Mouse (Mus musculus): ENCODE measurements around the gene Wdr82. TPM values are rescaled to one million over a fixed set of nuclear protein-coding genes. Genes with fewer than 3 reads are reported as not detected.

The Wdr82 gene
- total RNA-seq, 2 experiments from 2014 or later: 168 to 170 TPM

DNA sequence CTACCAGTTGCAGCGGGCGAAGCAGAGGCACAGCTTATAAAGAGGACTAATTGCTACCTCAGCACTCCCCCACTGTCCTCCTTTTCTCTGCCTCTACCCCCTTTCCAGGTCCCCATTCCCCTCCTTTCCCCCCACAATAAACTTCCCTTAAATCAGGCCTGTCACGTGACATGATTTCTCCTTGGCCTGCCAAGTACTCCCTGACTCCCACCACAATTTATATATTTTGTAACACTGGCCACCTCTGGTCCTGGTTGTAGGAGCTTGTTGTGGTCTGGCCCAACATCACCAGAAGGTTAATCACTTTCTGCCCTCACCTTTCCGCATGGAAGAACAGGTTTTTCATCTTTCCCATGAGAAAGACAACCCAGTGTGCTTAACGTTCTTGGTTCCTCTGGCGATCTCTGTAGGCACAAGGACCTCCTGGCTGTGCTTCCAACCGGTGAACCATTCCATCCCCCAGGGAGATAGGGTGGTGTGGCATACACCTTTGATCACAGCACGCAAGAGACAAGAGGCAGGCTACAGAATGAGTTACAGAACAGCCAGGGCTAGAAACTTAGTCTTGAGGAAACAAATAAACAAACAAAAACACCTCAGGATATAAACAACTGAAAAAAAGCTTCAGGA lies 50.3 kb downstream of the Wdr82 start:
- DNase-seq: no peak
- intact Hi-C loops (cut with DNase I): no loop called here

DNA sequence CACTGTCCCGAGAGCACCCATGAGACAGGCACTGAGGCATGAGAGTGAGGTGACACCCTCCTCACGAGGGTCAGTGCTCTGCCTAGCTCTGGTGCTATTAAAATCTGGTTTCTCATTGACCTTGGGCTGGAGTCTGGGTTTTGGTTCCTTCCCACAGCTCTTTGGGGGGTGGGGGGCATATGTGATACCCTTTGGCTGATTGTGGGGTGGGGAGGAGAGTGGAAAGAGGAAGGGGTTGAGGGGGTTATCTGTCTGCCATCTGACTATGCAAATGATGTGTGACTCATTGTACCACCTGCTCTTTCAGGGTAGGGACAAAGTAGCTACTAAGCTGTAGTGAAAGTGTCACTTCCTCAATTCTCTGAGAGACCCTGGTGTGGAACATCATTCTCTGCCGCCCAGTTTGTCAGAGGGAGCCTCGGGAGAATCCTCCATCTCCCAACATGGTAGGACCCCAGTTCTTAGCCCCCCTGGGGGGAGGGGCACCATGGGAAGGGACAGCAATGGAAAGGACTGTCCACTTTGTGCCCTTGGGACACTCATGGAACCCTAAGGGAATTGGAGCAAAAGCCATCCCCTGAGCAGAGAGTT lies 51.6 kb downstream of the Wdr82 start, which contains the start of gene Tlr9:
TSS of gene Tlr9 (plus strand) at position 338 of the 591 bp plus-strand sequence.
- intact Hi-C loops (cut with DNase I): no loop called here
- no peak for DNase-seq

DNA sequence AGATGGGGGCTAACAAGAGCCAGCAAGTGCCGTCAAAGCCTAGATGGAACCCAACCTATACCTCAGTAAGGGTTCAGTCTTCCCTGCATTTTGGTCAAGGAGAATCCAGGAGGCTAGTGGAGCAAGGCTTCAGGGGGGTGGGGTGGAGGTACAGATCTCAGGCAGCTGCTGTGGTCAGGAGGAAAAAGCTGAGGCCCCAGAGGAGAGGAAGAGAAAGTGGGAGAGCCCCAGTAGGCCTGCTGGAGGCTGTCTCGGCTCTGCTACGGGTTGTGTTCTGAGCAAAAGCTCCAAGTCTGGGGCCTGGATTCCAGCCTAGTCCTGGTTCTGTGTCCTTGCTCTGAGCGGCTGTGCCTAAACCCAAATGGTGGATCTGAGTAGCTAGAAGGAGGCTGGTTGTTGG lies 52.3 kb downstream of the Wdr82 start:
- intact Hi-C loops (cut with DNase I): no loop called here

DNA sequence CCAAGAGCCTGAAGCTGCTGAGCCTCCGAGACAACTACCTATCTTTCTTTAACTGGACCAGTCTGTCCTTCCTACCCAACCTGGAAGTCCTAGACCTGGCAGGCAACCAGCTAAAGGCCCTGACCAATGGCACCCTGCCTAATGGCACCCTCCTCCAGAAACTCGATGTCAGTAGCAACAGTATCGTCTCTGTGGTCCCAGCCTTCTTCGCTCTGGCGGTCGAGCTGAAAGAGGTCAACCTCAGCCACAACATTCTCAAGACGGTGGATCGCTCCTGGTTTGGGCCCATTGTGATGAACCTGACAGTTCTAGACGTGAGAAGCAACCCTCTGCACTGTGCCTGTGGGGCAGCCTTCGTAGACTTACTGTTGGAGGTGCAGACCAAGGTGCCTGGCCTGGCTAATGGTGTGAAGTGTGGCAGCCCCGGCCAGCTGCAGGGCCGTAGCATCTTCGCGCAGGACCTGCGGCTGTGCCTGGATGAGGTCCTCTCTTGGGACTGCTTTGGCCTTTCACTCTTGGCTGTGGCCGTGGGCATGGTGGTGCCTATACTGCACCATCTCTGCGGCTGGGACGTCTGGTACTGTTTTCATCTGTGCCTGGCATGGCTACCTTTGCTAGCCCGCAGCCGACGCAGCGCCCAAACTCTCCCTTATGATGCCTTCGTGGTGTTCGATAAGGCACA lies 54.9 kb downstream of the Wdr82 start:
- no peak for DNase-seq
- intact Hi-C loops (cut with DNase I): no loop called here

More for the DNA sequence above, 52.3 kb downstream of the Wdr82 start:
- no peak for DNase-seq

DNA sequence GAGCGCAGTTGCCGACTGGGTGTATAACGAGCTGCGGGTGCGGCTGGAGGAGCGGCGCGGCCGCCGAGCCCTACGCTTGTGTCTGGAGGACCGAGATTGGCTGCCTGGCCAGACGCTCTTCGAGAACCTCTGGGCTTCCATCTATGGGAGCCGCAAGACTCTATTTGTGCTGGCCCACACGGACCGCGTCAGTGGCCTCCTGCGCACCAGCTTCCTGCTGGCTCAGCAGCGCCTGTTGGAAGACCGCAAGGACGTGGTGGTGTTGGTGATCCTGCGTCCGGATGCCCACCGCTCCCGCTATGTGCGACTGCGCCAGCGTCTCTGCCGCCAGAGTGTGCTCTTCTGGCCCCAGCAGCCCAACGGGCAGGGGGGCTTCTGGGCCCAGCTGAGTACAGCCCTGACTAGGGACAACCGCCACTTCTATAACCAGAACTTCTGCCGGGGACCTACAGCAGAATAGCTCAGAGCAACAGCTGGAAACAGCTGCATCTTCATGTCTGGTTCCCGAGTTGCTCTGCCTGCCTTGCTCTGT lies 55.5 kb downstream of the Wdr82 start:
- intact Hi-C loops (cut with DNase I): no loop called here
- DNase-seq: peak; percentile 48

DNA sequence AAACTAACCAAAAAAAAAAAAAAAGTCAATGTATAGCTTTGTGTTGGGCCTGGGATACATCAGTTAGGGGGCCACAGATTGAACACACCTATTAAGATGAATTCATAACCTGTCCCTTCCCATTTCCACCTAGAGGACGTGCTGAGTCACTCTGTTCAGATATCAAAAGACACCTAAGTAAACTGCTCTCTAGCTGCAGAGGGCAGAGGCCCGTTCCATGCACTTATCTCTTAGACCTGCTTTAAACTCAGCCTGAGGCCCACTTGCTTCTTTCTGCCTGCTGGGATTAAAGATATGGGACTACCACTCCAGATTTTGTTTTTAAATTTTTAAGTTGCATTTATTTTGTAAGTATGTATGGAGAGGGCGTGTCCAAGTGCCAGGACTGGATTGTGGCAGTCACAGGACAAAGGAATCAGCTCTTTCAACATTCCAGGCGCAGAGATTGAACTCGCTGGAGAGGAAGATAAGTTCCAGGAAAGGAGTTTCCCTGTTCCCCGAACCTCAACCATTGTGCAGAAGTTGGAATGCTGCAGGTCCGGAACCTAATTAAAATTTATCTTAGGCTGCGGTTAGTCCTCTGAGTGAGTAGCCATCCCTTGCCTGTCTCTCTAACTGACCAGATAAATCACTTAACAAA lies 57.2 kb downstream of the Wdr82 start:
- DNase-seq: no peak
- intact Hi-C loops (cut with DNase I): no loop called here

- no peak for DNase-seq
Observed at GRCm38 (mm10) chr9:106230051-106230733, 59.5 kb downstream of the Wdr82 start.

GRCm38 (mm10) chr9:106230734-106231106 lies 60.0 kb downstream of the Wdr82 start:
- intact Hi-C loops (cut with DNase I): no loop called here
- DNase-seq: no peak

More at GRCm38 (mm10) chr9:106230051-106230733, 59.5 kb downstream of the Wdr82 start:
- intact Hi-C loops (cut with DNase I): no loop called here

- intact Hi-C loops (cut with DNase I): no loop called here
- no peak for DNase-seq
Observed at GRCm38 (mm10) chr9:106231220-106231619, 60.5 kb downstream of the Wdr82 start.

GRCm38 (mm10) chr9:106231816-106232215 lies 61.1 kb downstream of the Wdr82 start:
- intact Hi-C loops (cut with DNase I): no loop called here

GRCm38 (mm10) chr9:106232956-106233355 lies 62.2 kb downstream of the Wdr82 start:
- intact Hi-C loops (cut with DNase I): no loop called here
- no peak for DNase-seq

More at GRCm38 (mm10) chr9:106231816-106232215, 61.1 kb downstream of the Wdr82 start:
- DNase-seq: no peak

DNA sequence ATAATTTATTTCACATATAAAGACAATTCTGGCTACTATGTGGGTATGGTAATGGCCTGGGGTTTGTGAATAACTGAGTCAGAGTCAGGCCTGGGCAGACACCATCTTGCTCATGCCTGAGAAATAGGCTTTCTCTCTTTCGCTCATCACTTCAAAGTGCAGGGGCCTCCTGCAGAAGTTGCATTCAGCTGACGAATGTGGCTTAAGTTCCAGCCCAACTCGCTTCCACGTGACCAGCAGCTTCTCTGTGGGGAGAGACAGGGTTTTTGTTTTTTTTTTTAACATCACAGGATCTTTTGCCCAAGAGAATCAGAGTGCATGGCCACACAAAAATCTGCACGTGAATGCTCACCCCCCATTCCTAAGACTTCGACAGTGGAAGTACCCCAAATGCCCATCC lies 63.2 kb downstream of the Wdr82 start:
- DNase-seq: no peak
- intact Hi-C loops (cut with DNase I): no loop called here

DNA sequence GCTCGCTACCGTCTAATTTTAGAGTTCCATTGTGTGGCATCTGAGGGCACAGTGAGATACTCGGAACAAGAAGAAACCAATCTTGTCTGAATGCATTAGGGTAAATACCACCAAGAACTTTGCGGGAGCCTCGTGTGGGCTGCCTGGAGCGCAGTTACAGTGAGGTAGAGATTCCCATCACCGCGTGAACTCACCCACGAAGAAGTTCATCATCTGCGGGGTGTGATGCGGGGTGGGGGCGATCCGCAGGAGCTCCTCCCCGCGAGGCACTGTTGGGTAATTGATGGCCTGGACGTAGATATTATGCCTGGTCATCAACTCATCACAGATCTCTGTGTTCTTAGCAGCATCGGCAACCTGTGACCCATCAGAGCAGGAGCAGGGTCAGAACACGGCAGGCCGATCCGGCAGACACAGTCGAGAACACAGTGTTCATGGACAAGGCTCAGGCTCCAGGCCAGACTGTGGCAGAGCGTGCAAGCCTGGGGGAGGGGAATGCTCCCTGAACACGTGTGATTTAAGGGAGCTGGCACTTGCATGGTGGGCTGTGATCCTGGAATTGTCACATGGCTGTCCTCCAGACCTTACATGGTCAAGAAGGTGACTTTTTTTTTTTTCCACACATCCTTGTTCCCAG lies 64.6 kb downstream of the Wdr82 start:
- intact Hi-C loops (cut with DNase I): no loop called here
- no peak for DNase-seq

DNA sequence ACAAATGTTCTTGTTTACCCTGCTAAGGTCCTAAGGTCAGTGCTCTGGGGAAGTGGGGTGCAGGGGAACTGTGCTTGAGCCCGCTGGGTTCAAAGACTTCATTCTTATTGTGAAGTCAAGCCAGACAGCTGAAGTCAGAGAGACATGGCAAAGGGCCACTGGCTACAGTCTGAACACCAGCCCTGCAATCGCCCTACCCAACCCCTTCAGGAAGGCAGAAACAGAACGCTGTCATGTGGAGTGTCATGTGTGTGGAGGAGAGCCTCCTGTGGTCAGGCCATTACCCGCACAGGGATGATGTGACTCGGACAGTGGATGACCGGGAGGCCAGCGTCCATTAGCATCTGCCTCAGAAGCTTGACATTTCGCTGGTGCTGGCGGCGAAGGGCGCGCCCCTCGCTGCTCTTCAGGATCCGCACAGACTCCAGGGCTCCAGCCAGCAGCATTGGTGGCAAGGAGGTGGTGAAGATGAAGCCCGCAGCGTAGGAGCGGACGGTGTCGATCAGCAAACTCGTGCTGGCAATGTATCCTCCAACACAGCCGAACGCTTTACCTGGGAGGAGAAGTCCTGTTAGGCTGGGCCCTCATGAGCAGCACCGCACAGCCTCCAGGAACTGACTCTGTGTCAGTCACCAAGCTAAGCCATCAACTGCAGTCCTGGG lies 65.6 kb downstream of the Wdr82 start:
- intact Hi-C loops (cut with DNase I): no loop called here
- no peak for DNase-seq

DNA sequence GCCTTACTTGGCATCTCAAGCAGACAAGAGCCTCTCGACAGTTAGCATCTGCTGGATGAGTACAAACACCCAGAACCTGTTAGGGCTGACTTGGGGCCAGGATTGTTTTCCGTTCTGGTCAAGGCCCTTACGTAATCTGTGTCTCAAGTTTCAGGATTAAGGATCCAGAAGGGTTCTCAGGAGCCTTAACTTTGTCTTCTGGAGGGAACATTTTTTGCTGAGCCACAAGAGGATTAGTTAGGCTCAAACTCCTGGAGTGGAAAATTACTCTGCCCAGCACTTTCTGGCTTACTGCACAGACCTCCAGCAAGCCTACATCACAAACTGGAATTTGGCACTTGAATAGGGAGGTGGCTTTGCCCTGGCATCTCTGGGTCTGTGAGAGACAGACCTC lies 66.1 kb downstream of the Wdr82 start:
- no peak for DNase-seq
- intact Hi-C loops (cut with DNase I): no loop called here

GRCm38 (mm10) chr9:106237401-106237800 lies 66.7 kb downstream of the Wdr82 start:
- no peak for DNase-seq
- intact Hi-C loops (cut with DNase I): no loop called here

DNA sequence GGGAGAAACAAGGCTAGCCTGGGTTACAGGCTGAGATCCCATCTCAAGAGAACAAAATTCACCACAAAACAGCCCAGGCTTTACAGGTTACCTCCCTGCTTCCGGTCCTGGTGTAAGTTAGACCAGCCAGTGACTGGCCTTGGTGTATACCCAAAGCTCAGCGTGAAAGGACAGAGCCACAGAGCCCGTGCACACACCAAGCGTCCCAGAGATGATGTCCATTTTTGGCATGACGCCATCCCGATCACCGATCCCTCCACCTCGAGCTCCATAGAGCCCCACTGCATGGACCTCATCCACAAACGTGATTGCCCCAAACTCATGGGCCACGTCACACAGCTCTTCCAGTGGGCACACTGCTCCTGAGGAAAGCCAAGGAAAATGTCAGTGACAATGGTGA lies 67.2 kb downstream of the Wdr82 start:
- DNase-seq: no peak
- intact Hi-C loops (cut with DNase I): no loop called here

All from left cerebral cortex, postnatal 4 days (tissue).